Mouse (Mus musculus) E14TG2a.4 (cell line): Measurements from ENCODE around the gene Whrn.

Experiments
- CTCF ChIP-seq: conservative IDR thresholded peaks from 2 replicates; pipeline ENCODE4 v1.5.1; 2014; ENCODE audit warnings: low read length
- NANOG ChIP-seq: IDR thresholded peaks from 2 replicates; pipeline ENCODE4 v1.6.1; 2014; ENCODE audit warnings: borderline replicate concordance, low read length, mixed read lengths

- TF ChIP-seq NANOG (no peak), CTCF (no peak)
These were observed 104.5 kb downstream of the Whrn start for GRCm38 (mm10) chr4:63391322-63391721.
